Mouse (Mus musculus) olfactory bulb, adult 2 months (tissue): ENCODE results near the gene Zranb2. TPM values are rescaled to one million over a fixed set of nuclear protein-coding genes. Genes with fewer than 3 reads are reported as not detected.

ENCODE experiments used
- H3K27ac ChIP-seq: fragments of 200-500 bp; 2 replicates; pipeline ENCODE4 v1.5.1; 2012; ENCODE audit warnings: low read depth, low read length; ENCODE audit not compliant: insufficient read depth
- H3K4me1 ChIP-seq: fragments of 200-500 bp; 2 replicates; pipeline ENCODE4 v1.6.1; 2012; ENCODE audit warnings: low read length; ENCODE audit not compliant: control insufficient read depth, insufficient read depth
- H3K4me3 ChIP-seq: fragments of 200-500 bp; 2 replicates; pipeline ENCODE4 v1.5.1; 2012; ENCODE audit warnings: mild to moderate bottlenecking, low read depth, low read length, moderate library complexity; ENCODE audit not compliant: insufficient read depth
- CTCF ChIP-seq: fragments of 200-500 bp; IDR thresholded peaks from 2 replicates; pipeline ENCODE4 v1.5.1; 2012; ENCODE audit warnings: low read depth, mild to moderate bottlenecking, low read length, moderate library complexity; ENCODE audit not compliant: insufficient read depth
- POLR2A ChIP-seq: fragments of 200-500 bp; IDR thresholded peaks from 2 replicates; pipeline ENCODE4 v1.6.1; 2012; ENCODE audit warnings: mild to moderate bottlenecking, low read depth, low read length, moderate library complexity; ENCODE audit not compliant: insufficient read depth
- WGBS: fragments of 180-500 bp; shearing (Covaris S2); methylation state at CpG from one replicate; pipeline ENCODE4 v1.1.7; 2018; 5-methylcytosine and 5-hydroxymethylcytosine counted together
- polyA plus RNA-seq: library from polyadenylated mRNA; stranded (reverse); fragments of >200 nt; gene quantifications from 2 replicates; pipeline ENCODE4 v1.2.4, GENCODE M21; 2012; ENCODE audit warnings: low replicate concordance; ENCODE audit not compliant: missing spikeins, insufficient read depth, insufficient read length

Zranb2 gene
- polyA plus RNA-seq, 1 experiment, result 253 TPM

DNA sequence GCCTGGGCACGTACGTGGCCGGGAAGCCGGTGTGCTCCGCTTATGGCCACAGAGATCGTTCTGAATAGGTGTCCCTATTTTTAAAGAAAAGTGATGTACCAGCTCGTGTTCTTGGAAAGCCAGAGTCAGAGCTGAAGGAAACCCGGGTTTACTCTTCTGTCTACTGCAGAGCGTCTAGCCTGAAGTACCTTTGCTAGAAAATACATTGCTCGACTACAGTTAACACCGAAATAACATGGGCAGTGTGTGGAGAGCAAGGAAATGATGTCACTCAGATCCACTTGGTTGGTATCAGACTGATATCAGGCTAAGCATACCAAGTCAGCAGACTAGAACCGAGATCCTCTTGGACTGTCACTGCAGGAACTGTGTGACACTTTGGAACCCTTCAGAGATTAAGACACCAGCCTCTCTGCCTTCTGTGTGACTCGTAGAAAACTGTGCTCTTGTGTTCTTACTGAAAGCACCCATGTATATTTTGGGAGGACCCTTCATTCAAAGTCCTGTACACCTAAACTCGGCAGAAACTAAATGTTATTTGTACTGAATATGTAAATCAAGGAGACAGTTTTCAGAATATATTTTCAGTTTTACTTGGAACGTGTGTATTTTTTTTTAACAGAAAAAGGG lies 941 bp downstream of the Zranb2 start:
- Histone ChIP-seq H3K4me1 (no peaks in the 10 kb centered on the region), H3K4me3 (peak overlapping the region; percentile 70), H3K27ac (no peak overlapping the region)
- TF ChIP-seq POLR2A (no peak), CTCF (no peak)
- WGBS, result under 1% methylated on average over 15 of the region's 15 CpGs

DNA sequence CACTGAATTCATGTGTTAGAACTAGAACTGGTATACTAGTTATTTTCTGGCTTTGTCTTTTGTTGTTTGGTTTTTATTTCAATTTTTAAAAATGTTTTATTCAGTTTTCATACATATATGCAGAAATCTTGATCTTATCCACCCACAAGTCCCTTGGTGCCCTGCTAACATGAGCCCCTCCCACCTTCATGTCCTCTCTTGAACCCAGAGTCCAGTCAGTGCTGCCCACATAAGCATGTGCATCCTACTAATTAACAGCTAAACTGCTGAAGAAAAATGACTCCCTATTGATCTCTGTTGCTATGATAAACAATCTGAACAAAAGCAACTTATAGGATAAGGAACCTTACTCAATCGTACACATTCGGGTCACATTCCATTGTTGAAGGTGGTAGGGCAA lies 15.4 kb downstream of the Zranb2 start:
- Histone ChIP-seq H3K4me1 (no peaks in the 10 kb centered on the region), H3K4me3 (no peak overlapping the region), H3K27ac (no peak overlapping the region)
- whole genome bisulfite sequencing, result 95% methylated on average over 2 of the region's 2 CpGs
- TF ChIP-seq POLR2A (no peak), CTCF (no peak)

GRCm38 (mm10) chr3:157549758-157550600 lies 16.0 kb downstream of the Zranb2 start:
- H3K4me3 ChIP-seq, result no peak overlapping the region
- H3K27ac ChIP-seq, result no peak overlapping the region
- no peak for TF ChIP-seq POLR2A
- TF ChIP-seq CTCF, result no peak
- H3K4me1 ChIP-seq, result no peaks in the 10 kb centered on the region
- 90% methylated on average over 3 of the region's 3 CpGs for WGBS

- Histone ChIP-seq H3K4me3 (no peak overlapping the region), H3K4me1 (peaks cover 15% of the 10 kb centered on the region), H3K27ac (no peak overlapping the region)
- TF ChIP-seq CTCF (no peak), POLR2A (no peak)
- WGBS, result 2% methylated on average over 2 of the region's 2 CpGs
Observed at GRCm38 (mm10) chr3:157565196-157565595, 31.2 kb downstream of the Zranb2 start.

DNA sequence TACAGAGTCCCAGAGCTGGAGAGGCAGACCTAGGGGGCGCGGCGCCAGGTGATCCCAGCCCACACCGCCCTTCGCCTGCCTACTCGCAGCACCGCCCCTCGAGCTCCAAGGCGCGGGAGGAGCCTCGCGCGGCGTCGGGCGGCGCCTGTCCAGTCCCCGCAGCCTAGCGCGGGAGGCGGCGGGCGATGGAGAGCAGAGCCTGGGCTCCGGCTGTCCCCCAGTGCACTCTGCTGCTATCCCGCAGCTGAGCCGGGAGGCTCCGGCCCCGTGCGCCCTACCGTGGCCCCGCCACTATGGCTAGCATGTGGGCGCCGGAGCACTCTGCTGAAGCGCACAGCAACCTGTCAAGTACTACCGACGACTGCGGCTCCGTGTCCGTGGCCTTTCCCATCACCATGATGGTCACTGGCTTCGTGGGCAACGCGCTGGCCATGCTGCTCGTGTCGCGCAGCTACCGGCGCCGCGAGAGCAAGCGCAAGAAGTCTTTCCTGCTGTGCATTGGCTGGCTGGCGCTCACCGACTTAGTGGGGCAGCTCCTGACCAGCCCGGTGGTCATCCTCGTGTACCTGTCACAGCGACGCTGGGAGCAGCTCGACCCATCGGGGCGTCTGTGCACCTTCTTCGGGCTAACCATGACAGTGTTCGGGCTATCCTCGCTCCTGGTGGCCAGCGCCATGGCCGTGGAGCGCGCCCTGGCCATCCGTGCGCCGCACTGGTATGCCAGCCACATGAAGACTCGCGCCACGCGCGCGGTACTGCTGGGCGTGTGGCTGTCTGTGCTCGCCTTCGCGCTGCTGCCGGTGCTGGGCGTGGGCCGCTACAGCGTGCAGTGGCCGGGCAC lies 33.0 kb downstream of the Zranb2 start, which contains the start of gene Ptger3:
Gene Ptger3, plus strand, starts transcription at position 168 of the 841 bp plus-strand sequence.
- H3K4me1 ChIP-seq, result peaks cover 15% of the 10 kb centered on the region
- peak within 1 kb of the TSS; percentile 35 for H3K4me3 ChIP-seq
- no peak within 1 kb of the TSS for H3K27ac ChIP-seq
- under 1% methylated on average over 84 of the region's 84 CpGs for WGBS
- no peak for TF ChIP-seq CTCF
- TF ChIP-seq POLR2A, result no peak

- TF ChIP-seq POLR2A (no peak), CTCF (no peak)
- peak overlapping the region; percentile 35 for H3K4me3 ChIP-seq
- whole genome bisulfite sequencing, result 4% methylated on average over 34 of the region's 34 CpGs
Observed at GRCm38 (mm10) chr3:157567566-157568132, 33.7 kb downstream of the Zranb2 start.

DNA sequence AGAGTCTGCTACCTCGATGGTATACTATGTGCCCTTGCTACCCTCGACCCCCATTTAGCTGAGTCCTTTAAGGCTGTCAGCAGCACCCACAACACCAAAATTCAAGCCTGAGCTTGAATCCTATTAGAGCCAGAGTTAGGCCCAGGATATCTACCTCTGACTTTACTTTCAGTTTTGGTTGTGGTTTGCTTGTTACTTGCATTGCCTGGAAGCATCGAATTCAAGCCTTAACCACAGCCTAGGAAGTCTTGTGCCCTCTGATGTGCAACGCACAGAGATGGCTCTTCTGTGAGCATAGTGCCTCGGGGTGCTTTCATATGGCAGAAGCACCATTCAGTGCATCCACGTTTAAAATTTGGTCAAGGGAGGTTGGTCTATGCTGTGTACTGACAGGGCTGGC lies 38.1 kb downstream of the Zranb2 start:
- Histone ChIP-seq H3K27ac (no peak overlapping the region), H3K4me1 (peaks cover 10% of the 10 kb centered on the region), H3K4me3 (no peak overlapping the region)
- 82% methylated on average over 6 of the region's 6 CpGs for WGBS
- no peak for TF ChIP-seq POLR2A
- no peak for TF ChIP-seq CTCF

More at GRCm38 (mm10) chr3:157567566-157568132, 33.7 kb downstream of the Zranb2 start:
- Histone ChIP-seq H3K27ac (no peak overlapping the region), H3K4me1 (peaks cover 15% of the 10 kb centered on the region)
